Mouse (Mus musculus) spleen, adult 2 months (tissue): ENCODE results near the gene Arhgap4. TPM values are rescaled to one million over a fixed set of nuclear protein-coding genes. Genes with fewer than 3 reads are reported as not detected.

ENCODE experiments used
- DNase-seq, 2 experiments: peaks; one replicate each; pipeline versions ENCODE4 v3.0.0 to v3.0.0-alpha.2; 2012 to 2021; ENCODE audit warnings: low spot score in 2 of 2, low read depth in 1 of 2
- H3K27ac ChIP-seq: fragments of 200-500 bp; 2 replicates; pipeline ENCODE4 v1.5.1; 2012; ENCODE audit warnings: low read length, inconsistent platforms; ENCODE audit not compliant: insufficient read depth
- H3K27me3 ChIP-seq: fragments of 200-500 bp; 2 replicates; pipeline ENCODE4 v1.6.1; 2012; ENCODE audit warnings: mild to moderate bottlenecking, moderate library complexity, low read length, inconsistent platforms; ENCODE audit not compliant: control insufficient read depth, insufficient read depth
- H3K36me3 ChIP-seq: fragments of 200-500 bp; 2 replicates; pipeline ENCODE4 v1.6.1; 2012; ENCODE audit warnings: mild to moderate bottlenecking, low read length, inconsistent platforms; ENCODE audit not compliant: control insufficient read depth, insufficient read depth
- H3K4me1 ChIP-seq: fragments of 200-500 bp; 2 replicates; pipeline ENCODE4 v1.6.1; 2011; ENCODE audit warnings: inconsistent platforms; ENCODE audit not compliant: control insufficient read depth, insufficient read depth, insufficient read length
- H3K4me3 ChIP-seq: fragments of 200-500 bp; 2 replicates; pipeline ENCODE4 v1.5.1; 2011; ENCODE audit warnings: mild to moderate bottlenecking, inconsistent platforms; ENCODE audit not compliant: insufficient read depth, insufficient read length; ENCODE audit errors: extremely low read depth
- CTCF ChIP-seq: fragments of 200-500 bp; IDR thresholded peaks from 2 replicates; pipeline ENCODE4 v1.5.1; 2011; ENCODE audit warnings: mild to moderate bottlenecking, inconsistent platforms; ENCODE audit not compliant: insufficient read depth, insufficient read length, insufficient replicate concordance; ENCODE audit errors: extremely low read depth
- POLR2A ChIP-seq: fragments of 200-500 bp; IDR thresholded peaks from 2 replicates; pipeline ENCODE4 v1.6.1; 2011; ENCODE audit warnings: low read depth, low read length, inconsistent platforms
- WGBS: fragments of 180-500 bp; shearing (Covaris S2); methylation state at CpG from one replicate; pipeline ENCODE4 v1.1.7; 2018; 5-methylcytosine and 5-hydroxymethylcytosine counted together
- polyA plus RNA-seq: library from polyadenylated mRNA; depleted of rRNA; stranded (reverse); fragments of >200 nt; gene quantifications from 2 replicates; pipeline ENCODE4 v1.2.3, GENCODE M21; 2012

Gene Arhgap4
- polyA plus RNA-seq, 1 experiment = 289 TPM

- DNase-seq = peak; percentile 15 to 59
- 21% methylated on average over 35 of the region's 48 CpGs for WGBS
- no peaks in the 10 kb centered on the region for H3K27me3 ChIP-seq
- no peak overlapping the region for H3K27ac ChIP-seq
- H3K4me3 ChIP-seq = peak overlapping the region; percentile 77
- TF ChIP-seq POLR2A (no peak), CTCF (no peak)
- peaks cover 6% of the 10 kb centered on the region; the same call in 1 of the 2 replicates for H3K4me1 ChIP-seq
- H3K36me3 ChIP-seq = no peaks in the 10 kb centered on the region
These were observed 41.3 kb downstream of the Arhgap4 start for GRCm38 (mm10) chrX:73880194-73881035.

DNA sequence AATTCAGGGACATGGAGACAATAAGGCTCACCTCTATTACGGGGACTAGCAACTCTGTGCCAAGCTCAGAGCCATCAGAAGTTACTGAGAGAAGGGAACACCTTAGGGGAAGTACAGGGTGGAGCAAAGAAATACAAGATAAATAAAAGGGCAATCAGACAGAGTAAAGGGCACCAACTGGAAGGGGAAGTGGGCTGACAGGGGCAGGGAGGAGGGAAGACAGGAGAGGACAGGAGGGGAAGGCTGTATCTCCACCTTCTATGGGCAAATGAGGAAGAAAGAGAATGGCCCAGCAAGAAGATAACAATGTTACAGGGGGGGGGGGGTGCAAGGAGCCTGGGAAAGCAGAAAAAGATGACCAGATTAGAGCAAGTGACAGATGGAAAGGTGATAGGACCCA, 44.7 kb downstream of the Arhgap4 start:
- no peaks in the 10 kb centered on the region for H3K36me3 ChIP-seq
- no peak overlapping the region for H3K27ac ChIP-seq
- TF ChIP-seq CTCF = no peak
- TF ChIP-seq POLR2A = no peak
- no peak for DNase-seq
- WGBS = 49% methylated on average over 1 of the region's 1 CpGs
- H3K4me1 ChIP-seq = peaks cover 6% of the 10 kb centered on the region; the same call in 1 of the 2 replicates
- H3K4me3 ChIP-seq = no peak overlapping the region
- H3K27me3 ChIP-seq = no peaks in the 10 kb centered on the region

- no peaks in the 10 kb centered on the region for H3K36me3 ChIP-seq
- TF ChIP-seq CTCF (no peak), POLR2A (no peak)
- WGBS = 75% methylated on average over 2 of the region's 2 CpGs
- no peaks in the 10 kb centered on the region for H3K27me3 ChIP-seq
- H3K27ac ChIP-seq = no peak overlapping the region
- H3K4me3 ChIP-seq = no peak overlapping the region
- peaks cover 6% of the 10 kb centered on the region; the same call in 1 of the 2 replicates for H3K4me1 ChIP-seq
- DNase-seq = no peak
These were observed 45.8 kb downstream of the Arhgap4 start for GRCm38 (mm10) chrX:73875881-73876280.

- TF ChIP-seq CTCF (no peak), POLR2A (no peak)
- DNase-seq = no peak
- Histone ChIP-seq H3K27ac (no peak overlapping the region), H3K36me3 (no peaks in the 10 kb centered on the region), H3K4me3 (no peak overlapping the region), H3K4me1 (no peaks in the 10 kb centered on the region), H3K27me3 (no peaks in the 10 kb centered on the region)
- WGBS = 68% methylated on average over 1 of the region's 1 CpGs
These were observed 49.7 kb downstream of the Arhgap4 start for GRCm38 (mm10) chrX:73871956-73872355.

DNA sequence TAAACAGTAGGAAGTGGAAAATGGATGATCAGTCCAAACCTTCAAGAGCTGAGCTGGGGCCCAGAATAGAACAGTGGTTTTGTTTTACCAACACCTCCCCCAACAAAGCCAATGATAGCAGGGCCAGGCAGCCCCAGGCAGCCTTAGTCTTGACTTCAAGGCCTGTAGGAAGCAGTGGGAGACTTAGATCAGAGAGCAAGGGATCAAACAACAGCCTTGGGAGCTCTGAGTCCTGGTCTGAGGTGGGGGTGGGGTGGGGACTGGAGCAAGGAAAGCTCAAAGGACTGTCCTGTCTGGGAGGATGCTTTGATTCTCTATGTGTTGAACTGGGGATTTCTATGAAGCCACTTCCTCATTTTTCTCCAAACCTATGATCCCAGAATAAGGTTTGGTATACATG, 50.2 kb downstream of the Arhgap4 start:
- no peak for TF ChIP-seq CTCF
- no peak for TF ChIP-seq POLR2A

DNA sequence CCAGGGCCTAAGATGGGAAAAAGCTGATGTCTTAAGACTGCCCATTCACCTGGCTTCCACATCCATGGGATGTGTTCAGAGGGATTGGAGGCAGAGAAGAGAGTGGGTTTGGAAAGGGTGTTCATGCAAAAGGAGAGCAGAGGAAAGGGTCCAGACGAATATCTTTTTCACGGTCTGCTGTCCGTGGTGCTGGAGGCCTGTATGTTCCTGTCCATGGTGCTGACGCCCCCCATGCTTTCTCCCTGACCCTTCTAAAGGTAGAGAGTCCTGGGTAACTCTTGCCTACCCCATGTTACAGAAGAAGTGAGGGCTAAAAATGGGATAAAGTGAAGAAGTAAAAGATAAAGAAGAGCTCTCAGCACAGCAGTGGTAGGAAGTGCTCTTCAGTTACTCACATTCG, 52.3 kb downstream of the Arhgap4 start:
- no peaks in the 10 kb centered on the region for H3K27me3 ChIP-seq
- TF ChIP-seq POLR2A (no peak), CTCF (no peak)
- 21% methylated on average over 5 of the region's 5 CpGs for WGBS
- DNase-seq = no peak
- no peak overlapping the region for H3K4me3 ChIP-seq
- H3K4me1 ChIP-seq = no peaks in the 10 kb centered on the region
- H3K36me3 ChIP-seq = no peaks in the 10 kb centered on the region
- no peak overlapping the region for H3K27ac ChIP-seq

More for the DNA sequence above, 50.2 kb downstream of the Arhgap4 start:
- H3K27me3 ChIP-seq = no peaks in the 10 kb centered on the region
- H3K36me3 ChIP-seq = no peaks in the 10 kb centered on the region
- H3K27ac ChIP-seq = no peak overlapping the region
- no peak overlapping the region for H3K4me3 ChIP-seq
- DNase-seq = no peak
- no peaks in the 10 kb centered on the region for H3K4me1 ChIP-seq

- Histone ChIP-seq H3K27me3 (no peaks in the 10 kb centered on the region), H3K36me3 (no peaks in the 10 kb centered on the region), H3K4me1 (no peaks in the 10 kb centered on the region), H3K4me3 (no peak overlapping the region), H3K27ac (no peak overlapping the region)
- no peak for DNase-seq
- no peak for TF ChIP-seq POLR2A
- TF ChIP-seq CTCF = no peak
- WGBS = 82% methylated on average over 1 of the region's 1 CpGs
These were observed 53.8 kb downstream of the Arhgap4 start for GRCm38 (mm10) chrX:73867852-73868251.
